Mouse (Mus musculus): ENCODE data around the gene Tnfaip8l1.

Tnfaip8l1 gene

DNA sequence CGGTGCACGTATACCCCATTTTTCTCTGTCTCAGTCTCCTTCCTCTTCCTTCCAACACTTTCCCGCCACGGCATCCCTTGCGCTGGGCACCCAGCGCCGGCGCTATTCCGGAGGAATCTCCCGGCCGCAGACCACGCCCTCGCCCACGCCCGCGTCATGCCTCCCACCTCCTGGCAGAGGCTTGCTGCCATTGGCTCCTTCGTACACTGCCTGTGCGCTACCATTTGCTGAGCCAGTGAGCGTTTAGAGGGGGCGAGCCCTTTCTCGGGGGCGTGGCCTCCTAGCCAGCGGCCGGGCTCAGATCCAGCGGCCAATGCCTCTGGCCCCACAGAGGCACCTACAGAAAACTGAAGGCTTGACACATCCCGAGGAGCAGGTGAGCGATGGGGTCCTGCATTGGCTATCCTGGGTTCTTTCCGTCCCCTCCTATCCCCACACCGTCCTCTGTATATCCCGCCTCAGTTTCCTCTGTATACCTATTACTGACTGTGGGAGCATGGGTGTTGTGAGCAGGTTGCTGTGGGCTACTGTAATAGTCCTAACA lies at the start of gene Tnfaip8l1:
Tnfaip8l1 (plus strand) TSS at position 247 of the 544 bp plus-strand sequence.
- DNase-seq = peak; percentile 98

DNA sequence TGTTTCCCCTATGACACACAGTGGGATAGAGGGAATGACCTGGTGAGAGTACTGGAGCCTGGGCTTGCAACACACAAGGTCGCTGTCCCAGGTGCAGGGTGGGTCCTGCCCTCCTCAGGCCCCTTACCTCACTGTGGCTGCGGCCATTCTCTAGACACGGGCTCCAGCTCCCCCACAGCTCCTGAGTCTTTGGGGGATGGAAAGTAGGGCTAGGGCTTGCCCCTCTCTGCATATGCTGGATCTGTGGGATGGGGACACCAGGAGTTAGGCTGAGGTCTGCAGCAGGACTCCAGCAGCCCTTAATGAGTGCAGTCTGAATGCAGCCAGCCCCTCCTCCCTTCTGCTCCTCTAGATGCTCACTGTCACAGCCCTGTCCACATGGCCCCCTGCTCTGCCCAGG lies 49.5 kb upstream of the Tnfaip8l1 start:
- DNase-seq = peak; percentile 1

DNA sequence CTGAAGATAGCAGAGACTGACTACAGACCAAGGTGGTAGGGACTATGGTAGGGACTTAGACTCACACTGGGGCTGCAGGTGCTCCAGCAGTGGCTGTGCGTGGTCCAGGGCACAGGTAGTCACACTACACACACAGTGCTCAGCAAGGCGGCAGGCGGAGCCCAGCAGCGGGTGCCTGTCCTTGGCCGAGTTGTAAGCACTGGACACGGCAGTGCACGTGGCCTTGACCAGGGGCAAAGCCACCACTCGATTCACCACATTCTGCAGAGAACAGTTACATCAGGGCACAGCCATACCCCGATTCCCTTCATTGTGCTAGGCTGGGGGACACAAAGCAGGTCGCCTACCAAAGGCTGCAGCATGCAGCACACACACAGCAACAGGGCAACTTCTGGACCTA lies 46.1 kb upstream of the Tnfaip8l1 start:
- DNase-seq = no peak

DNA sequence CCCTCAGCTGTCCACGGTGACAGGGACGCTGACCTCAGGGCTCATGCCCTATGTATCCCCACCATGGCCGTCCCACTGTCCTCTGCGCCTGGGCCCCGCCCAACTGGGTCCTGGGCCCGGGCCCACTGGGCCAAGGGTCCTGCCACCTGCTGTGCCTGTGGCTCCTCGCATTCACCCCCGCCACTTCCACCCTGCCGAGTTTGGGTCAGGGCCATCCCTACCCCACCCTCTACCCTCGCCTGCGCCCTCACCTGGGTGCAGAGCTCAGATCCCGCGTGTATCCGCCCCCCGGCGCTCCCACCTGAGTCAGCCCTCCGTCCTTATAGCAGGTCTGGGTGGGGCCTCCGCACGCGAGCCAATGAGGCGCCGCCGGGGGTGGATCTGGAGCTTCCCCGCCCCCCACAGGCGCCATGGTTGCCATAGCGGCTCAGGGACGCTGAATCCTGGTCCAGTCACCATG lies 45.0 kb upstream of the Tnfaip8l1 start, which contains the start of gene Plin5:
Plin5 (minus strand) TSS at position 346 of the 460 bp plus-strand sequence.
- DNase-seq = peak; percentile 70

DNA sequence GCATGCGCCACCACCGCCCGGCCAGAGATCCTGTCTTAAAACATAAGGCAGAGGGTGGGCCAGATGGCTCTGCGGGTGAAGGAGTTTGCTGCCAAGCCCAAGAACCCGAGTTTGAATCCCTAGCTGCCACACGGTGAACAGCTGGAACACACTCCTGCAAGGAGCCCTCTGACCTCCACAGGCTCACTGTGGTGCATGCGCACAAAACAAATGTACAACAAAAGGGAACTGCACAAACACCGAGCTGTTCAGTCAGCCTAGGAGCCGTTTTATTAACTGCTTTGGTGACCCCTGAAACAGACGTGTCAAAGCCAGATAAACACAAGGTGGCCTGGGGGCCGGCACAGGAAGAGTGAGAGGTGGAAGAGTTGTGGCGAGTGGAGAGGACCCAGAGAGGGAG lies 42.8 kb upstream of the Tnfaip8l1 start:
- no peak for DNase-seq

DNA sequence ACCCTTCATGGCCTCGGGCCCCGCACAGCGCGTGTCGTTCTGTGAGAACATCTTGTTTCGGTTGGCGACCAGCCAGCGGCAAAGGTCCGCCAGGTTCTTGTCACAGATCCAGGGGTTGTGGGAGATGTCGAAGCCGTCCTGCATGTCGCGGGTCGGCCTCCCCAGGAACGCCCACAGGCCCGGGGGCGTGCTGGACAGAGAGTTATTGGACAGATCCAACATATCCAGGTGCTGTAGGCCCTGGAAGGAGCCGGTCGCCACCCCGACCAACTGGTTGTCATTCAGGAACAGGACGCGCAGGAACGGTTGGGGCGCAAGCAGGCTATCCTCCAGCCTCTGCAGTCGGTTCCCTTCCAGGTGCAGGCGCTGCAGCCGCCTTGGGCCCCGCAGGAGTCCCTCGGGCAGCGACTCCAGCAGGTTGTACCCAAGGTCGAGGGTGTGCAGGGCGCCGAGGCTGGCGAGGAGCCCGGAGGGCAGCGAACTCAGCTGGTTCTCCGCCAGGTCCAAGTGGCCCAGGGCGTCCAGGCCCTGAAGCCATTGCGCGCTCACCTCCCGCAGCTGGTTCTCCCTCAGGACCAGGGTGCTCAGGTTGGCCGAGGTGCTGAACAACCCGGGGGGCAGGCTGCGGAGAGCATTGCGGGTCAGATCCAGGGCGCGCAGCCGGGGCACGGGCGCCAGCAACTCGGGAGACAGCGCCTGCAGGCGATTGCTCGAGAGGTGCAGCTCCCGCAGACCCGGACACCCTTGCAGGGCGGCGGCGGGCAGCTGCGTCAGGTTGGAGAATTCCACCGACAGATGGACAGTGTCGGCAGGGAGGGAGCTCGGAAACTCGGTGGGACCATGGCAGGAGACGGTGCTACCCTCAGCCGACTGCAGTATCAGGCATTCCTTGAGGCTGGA lies 42.0 kb upstream of the Tnfaip8l1 start:
- peak; percentile 51 for DNase-seq

DNA sequence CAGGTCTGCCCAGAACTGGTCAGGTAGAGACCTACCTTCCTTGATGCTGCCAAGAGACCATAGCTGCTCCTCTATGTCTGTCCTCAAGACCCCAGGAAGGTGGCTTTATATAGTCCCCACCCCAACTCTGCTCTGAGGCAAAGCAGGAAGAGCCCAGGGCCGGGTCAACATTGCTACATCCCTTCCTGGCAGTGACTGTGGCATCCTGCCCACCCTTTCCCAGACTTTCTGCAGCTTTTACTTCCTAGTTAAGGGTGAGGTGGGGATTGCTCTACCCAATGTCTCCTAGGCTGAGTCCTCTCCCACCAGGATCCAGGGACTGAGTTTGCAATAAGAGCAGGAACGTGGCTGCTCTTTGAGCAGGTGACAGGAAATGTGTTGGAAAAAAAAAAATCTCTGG lies 40.5 kb upstream of the Tnfaip8l1 start, which contains the start of gene Lrg1:
Lrg1 (minus strand) TSS at position 176 of the 400 bp plus-strand sequence.
- peak; percentile 45 for DNase-seq

DNA sequence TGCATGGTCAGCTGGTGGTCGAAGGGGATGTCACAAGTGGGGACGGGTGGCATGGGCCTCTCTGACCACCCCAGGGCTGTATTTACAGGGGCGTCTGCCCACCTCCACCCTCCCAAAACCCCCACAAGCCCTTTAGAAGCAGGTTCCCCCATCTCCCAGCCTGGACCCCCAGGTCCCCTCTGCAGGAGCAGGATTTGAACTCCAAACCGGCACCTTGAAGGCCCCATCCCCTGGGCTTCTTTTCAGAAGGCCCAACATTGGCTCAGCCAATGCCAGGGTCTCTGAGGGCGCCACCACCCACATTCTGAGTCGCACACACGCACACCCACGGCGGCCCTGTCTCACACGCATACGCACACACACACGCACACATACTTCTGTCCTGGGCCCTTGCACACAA lies 39.1 kb upstream of the Tnfaip8l1 start:
- DNase-seq = no peak

DNA sequence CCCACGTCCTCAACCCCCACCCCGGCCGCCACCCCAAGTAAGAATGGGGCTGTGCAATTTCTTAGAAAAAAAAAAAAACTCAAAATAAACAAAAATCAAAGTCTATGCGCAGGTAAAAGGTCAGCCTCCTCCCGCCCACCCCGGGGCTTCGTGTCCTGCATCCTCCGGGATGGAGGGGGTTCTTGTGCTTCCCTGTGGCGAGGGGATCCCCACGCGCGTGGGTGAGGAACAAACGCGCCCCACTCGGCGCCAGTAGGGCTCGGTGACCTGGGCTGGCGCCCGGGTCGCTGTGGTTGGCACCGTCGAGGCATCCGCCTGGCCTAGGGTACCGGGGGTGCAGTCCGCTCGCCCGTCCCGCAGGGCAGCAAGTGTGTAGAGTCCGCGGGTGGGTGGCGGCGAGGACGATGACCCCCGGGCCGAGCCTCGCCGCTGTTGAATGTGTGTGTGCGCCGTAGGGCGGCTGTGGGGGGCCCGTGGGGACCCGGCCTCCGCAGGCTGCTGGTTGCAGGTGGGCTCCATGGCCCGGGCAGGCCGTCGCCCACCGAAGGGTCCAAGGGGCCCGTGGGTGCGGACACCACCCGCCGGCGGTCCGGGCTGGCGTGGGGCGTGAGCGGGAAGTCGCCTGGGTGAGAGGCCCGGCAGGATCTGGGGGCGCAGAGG lies 38.5 kb upstream of the Tnfaip8l1 start:
- no peak for DNase-seq

DNA sequence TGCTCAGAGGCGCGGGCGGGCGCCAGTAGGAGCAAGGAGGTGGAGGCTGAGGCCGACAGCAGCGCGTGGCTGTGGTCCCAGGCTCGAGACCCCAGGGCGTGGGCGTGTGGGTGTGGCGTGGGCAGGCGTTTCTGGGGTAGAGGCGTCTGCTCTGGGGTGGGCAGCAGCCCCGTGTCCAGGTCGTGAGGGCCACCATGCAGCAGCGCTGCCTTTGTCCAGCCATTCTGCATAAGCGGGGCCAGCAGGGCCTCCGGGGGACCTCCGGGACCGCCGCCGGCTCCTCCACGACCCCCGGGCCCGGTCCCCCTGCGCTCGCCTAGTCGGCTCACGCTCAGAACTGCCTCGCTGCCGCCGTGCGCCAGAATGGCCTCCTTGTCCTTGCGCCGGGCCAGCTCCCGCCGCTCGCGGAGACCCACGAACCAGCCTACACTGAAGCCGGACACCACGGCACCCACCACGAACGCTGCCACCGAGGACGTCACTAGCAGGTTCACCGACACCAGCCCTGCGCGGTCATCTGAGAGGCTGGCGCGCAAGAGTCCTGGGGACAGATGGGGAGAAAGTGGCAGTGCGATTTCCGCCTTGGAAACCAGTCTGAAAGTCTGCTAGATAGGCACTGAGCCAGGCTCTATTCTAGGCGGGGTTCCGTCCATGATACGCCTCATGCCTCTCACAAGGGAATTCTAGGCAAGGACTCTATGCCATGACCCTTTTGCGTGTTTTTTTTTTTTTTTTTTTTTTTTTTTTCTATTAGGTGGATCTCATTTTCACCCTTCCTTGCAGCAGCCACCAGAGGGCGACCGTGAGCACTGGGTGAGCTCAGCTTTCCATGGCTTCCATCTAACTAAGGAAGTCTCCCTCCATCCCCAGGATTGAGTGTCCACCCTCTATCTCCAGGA lies 37.7 kb upstream of the Tnfaip8l1 start:
- DNase-seq = peak; percentile 60

DNA sequence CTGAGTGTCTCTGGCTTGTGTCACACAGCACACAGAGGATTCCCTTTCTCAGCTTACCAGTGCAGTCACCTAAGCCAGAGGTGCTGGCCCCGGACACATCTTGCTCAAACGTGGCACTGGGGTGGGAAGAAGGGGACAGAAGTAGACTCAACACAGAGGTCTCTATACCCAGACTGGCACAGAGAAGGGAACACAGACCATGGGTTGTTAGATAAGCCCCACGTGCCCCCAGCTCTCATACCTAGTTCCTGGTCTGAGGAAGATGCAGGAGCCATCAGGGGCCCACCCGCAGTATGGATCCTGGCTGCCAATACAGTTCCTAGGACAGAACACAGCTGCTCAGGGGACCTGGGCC lies 37.0 kb upstream of the Tnfaip8l1 start:
- no peak for DNase-seq

DNA sequence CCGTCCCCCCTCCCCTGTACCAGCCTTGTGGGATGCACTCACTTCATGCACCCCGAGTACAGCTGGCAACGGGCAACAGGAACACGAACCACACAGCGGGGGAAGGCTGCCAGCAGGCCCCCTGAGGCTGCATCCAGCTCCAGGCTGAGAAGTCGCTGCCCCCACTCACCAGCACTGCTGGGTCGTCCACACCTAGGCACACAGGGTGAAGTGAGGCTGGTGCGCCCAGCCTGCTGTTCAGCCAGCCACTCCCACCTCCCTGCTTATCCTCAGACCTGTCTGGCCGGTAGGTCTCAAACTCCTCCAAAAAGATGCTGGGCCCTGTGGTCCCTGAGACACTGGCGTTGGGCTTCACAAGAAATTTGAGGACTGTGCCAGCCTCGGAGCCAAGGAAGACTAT lies 36.1 kb upstream of the Tnfaip8l1 start:
- DNase-seq = no peak

DNA sequence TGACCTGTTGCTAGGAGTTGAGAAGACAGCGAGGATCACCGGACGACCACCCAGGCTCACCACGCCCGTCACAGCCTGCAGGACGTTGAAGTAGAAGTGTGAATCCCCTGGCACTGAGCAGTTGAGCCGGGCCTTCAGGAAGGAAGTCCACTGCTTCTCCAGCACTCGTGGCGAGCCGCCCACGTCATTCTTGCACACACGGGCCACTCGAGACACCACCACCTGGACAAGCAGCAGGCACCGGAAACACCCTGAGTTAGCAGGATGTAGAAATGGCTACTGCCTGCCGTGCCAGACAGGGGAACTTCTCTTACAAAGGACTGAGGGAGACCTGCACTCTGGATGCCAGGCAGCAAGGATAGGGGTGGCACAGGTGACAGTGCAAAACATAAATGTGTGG lies 34.0 kb upstream of the Tnfaip8l1 start:
- DNase-seq = no peak

DNA sequence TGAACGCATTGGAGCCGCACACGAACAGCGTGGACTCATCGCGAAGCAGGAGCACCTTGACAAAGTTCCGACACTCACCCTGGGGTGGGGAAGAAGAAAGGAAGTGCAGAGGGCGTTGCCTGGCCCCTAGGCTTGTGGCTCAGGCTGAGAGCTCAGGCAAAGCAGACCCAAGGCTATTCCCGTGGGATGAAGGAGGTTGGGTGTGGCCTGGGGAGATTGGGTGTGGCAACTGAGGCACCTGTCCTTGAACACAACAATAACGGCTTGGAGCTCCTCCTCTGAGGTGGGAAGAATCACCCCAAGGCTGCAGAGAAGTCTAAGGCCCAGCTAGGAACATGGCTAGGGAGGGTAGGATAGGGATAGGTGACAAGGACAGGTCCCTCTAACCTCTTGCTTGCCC lies 31.1 kb upstream of the Tnfaip8l1 start:
- DNase-seq = no peak

DNA sequence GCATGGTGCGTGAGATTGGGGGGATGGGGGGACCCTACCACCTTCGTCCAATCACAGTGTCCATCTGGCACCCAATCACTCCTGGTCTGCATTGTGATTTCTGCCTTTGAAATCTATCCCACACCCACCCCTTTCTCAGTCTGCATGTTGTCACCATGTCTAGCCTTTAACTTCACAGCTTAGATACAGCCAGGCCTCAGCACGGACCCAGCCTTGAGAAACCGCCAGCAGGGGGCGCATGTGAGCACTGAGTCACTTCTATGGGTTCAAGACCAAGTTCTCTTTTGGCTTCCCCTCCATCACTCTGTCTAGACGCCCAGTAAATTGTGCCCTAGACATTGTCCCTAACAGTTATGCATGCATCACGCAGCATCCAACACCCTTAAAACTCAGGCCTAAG lies 30.5 kb upstream of the Tnfaip8l1 start:
- peak; percentile 79 for DNase-seq

DNA sequence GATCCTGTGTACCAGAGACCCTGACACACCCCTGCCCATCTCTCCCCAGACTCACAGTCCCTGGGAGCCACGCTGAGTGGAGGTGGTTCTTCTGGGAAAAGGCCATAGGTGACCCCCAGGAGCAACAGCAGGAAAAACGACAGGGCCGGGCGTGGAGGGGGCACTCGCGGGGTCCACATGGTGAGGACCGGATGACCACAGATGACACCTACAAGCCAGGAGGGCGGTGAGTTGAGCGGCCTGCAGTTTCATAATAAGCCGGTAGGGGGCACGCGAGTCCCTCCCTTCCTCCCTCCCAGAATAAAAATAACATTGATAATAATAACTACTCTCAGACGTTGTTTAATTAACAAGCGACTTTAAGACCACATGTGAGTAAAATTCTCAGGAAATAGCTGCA lies 29.6 kb upstream of the Tnfaip8l1 start:
- DNase-seq = peak; percentile 78

DNA sequence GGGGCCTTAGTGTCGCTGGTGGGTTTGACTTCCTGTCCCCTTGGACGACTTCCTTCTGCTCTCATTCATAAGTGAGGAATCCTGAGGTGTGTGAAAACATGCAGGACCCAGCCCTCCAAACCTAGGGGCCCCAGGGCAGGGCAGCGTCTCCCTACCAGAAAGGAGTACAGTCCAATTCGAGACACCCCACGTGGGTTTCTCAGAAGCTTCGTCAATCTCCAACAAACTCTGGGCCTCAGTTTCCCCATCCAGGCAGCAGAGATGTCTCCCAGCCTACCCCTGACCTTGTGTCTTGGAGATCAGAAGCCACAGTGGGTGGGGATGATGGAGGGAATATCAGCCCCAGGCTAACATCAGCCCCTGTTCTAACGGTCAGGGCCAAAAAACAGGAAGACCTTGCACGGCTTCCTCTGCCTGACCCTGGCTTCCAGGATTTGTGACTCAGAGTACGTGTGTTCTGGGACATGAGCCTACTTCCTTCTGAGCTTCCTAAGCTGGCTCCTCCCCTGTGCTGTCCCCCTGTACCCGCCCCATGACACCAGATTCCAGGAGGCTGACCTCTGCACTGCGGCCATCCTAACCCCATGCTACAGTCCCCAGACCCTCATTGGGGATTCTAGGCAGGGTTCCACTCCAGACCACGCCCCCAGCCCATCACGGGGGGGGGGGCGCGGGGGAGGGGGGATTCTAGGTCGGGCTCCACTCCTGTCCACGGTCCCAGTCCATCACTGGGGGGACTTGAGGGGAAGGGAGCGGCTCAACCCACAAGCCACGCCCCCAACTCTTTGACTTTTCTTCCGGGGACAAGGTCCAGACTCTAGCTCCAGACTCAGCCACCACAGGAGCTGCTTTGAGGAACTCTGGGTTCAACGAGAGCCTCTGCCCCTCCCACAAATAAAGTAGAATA lies 28.6 kb upstream of the Tnfaip8l1 start:
- DNase-seq = peak; percentile 72

DNA sequence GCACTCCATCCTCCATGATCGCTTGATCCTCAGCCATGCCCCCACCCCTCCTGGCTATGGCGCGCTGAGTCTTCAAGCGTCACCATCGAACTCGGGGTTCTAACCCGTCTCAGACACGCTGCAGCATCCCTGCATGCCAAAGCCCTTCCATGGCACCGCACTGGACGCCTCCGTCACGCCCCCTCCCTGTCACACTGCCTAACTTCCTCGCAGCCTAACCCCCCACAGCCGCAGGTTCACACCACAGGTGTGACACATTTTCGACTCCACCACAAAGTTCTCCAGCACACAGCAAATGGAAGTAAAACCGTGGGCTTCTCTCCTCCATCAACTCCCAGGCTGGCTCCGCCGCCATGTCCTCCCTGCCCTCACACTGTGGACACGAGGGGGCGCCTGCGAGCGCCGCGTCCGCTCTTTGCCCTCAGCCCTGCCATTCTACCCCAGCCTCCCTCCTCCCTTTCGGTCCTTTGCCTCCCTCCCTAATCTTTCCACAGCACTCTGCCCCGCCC lies 27.8 kb upstream of the Tnfaip8l1 start:
- DNase-seq = peak; percentile 83

DNA sequence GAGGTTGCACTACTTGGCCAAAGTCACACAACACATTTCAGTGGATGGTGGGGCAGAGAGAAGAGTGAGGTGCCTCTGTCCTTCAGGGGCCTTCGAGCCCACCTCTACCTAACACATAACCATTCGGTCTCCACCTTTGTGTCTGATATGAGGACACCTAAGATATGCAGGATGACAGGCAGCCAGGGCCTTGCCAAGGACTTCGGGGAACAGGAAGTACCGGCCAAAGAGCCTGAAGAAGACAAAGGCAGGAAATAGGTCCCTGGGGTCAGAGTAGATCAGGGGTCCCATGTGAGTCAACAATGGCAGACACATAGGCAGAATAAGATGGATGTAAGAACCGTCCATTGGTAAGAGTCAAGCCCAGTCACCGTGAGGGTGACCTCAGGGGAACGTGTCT lies 25.7 kb upstream of the Tnfaip8l1 start:
- DNase-seq = no peak

DNA sequence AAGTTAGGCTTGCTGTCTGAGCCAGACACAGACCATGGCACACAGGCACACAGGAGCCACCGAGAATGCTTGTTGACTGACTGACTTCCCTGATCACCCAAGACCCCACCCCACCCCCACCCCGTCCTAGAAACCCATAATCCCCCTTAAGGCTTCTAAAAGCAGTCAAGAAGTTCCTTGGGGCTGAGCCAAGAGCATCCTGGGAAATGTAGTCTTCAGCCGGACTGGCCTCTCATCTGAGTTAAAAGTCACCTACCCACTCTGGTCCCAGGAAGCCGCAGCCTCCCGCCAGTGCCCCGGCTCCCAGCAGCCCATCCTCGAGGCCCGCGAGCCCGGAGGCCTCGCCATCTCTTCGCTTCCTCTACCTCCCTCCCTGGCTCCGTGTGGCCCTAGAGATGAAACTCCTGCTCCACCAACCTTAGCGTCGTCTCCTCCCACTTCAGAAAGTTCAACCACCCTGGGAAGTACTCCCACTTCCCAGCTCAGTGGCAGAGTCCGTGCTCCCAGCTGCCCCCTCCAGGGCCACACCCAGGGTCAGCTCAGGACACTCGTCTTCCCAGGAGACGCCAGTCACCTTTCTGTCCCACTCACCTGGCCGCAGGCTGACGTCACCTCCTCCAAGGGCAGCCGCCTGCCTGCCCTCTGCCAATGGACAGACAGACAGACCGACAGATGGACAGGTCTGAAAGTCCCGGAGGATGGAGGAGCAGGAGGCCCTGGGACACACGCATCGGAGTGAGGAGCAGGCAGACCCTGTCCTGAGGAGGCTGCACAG lies 24.3 kb upstream of the Tnfaip8l1 start:
- DNase-seq = no peak

DNA sequence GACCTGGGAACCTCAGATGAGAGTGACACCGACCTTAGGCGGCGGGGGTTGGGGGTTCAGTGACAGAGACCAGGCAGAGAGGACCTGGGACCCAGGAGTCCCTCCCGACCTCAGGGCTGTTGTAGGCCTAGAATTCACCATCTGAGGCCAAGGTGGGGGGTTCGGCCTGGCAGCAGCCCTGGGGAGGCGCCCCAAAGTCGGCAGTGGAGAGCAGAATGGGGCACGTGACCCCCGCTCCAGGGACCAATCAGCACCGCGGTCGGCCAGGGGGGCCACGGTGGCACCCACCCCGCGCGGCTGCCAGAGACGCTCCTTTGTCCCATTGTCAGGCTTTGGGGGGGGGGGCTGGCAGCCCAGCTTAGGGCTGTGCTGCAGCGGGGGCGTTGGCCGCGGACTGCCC lies 22.9 kb upstream of the Tnfaip8l1 start:
- no peak for DNase-seq
